Mouse (Mus musculus): ENCODE data around the gene Ensa. TPM values are rescaled to one million over a fixed set of nuclear protein-coding genes. Genes with fewer than 3 reads are reported as not detected.
"Not testable (repeated sequence)": the region's sequence is repeated elsewhere in the genome, so short reads cannot be mapped to it uniquely, and the experiment has no call there.

Gene Ensa
- total RNA-seq, 2 experiments from 2014 or later, result 92.1 to 93.9 TPM

- no peak for DNase-seq
Measured at GRCm38 (mm10) chr3:95643097-95643496, 18.3 kb downstream of the Ensa start.

GRCm38 (mm10) chr3:95645313-95646235, 20.8 kb downstream of the Ensa start:
- no peak for DNase-seq

GRCm38 (mm10) chr3:95648016-95648415, 23.2 kb downstream of the Ensa start:
- DNase-seq, result no peak

- DNase-seq, result peak; percentile 63
Measured at GRCm38 (mm10) chr3:95650276-95651032, 25.7 kb downstream of the Ensa start.

- DNase-seq, result no peak
Measured at GRCm38 (mm10) chr3:95651033-95651373, 26.2 kb downstream of the Ensa start.

GRCm38 (mm10) chr3:95651391-95652203, 26.8 kb downstream of the Ensa start:
- DNase-seq, result no peak

- DNase-seq, result no peak
Measured at GRCm38 (mm10) chr3:95652204-95652811, 27.5 kb downstream of the Ensa start.

GRCm38 (mm10) chr3:95652871-95653270, 28.1 kb downstream of the Ensa start:
- no peak for DNase-seq

- DNase-seq, result no peak
Measured at GRCm38 (mm10) chr3:95653473-95654034, 28.8 kb downstream of the Ensa start.

- DNase-seq, result not testable (repeated sequence)
Measured at GRCm38 (mm10) chr3:95654371-95654770, 29.6 kb downstream of the Ensa start.

GRCm38 (mm10) chr3:95655437-95655836, 30.6 kb downstream of the Ensa start:
- peak; percentile 27 for DNase-seq

GRCm38 (mm10) chr3:95657108-95657507, 32.3 kb downstream of the Ensa start:
- DNase-seq, result no peak

- DNase-seq, result no peak
Measured at GRCm38 (mm10) chr3:95657711-95658110, 32.9 kb downstream of the Ensa start.

GRCm38 (mm10) chr3:95658236-95658867, 33.6 kb downstream of the Ensa start, which contains the start of gene Mcl1:
Gene Mcl1, plus strand, starts transcription at chr3:95658788.
- peak; percentile 95 for DNase-seq

- DNase-seq, result peak; percentile 80
Measured at GRCm38 (mm10) chr3:95658868-95659712, 34.3 kb downstream of the Ensa start.

- no peak for DNase-seq
Measured at GRCm38 (mm10) chr3:95659948-95660347, 35.2 kb downstream of the Ensa start.

GRCm38 (mm10) chr3:95660788-95661478, 36.1 kb downstream of the Ensa start:
- no peak for DNase-seq

GRCm38 (mm10) chr3:95661945-95662715, 37.3 kb downstream of the Ensa start:
- no peak for DNase-seq
